Mouse (Mus musculus) kidney, adult 11 months (tissue): ENCODE measurements around the gene Slc27a4.

Experiments
- DNase-seq: peaks from one replicate; pipeline ENCODE4 v3.0.0; 2022

Gene Slc27a4

GRCm38 (mm10) chr2:29857341-29857740 is 54.9 kb downstream of the Slc27a4 start:
- no peak for DNase-seq

GRCm38 (mm10) chr2:29857967-29858366 is 55.5 kb downstream of the Slc27a4 start:
- no peak for DNase-seq

DNA sequence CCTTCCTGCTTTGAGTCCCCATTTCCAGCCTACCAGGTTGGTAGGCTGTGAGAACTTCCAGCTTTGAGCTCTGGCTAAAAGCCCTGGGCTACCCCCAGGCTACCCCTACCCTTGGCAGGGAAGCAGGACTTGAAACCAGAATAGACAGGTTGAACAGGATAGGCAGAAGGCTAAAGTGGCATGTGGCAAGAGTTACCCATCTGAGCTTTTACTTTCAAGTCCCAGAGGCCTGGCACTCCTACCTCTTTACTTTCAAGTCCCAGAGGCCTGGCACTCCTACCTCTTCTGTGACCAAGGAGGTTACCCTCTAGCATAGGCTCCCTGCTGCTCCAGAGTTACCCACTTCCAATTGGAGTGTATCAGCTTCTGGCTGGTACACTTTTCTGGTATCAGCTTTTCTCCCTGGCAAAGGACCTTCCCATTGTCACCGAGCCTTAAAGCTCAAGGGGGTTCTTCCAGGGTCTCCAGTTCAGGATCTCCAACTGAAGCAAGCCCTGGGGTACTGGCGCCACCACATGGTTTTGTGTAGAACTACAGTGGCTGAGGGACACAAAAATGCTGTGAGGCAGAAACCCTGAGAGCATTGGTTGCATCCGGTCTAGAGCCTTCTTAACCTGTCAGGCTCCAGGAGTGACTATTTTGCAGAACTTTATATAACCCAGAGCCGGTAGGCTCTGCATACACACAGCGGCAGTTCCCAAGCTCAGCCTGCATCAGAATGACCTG is 56.5 kb downstream of the Slc27a4 start:
- DNase-seq, result peak; percentile 27

- DNase-seq, result no peak
These were observed 62.7 kb downstream of the Slc27a4 start for GRCm38 (mm10) chr2:29865125-29865524.
